Mouse (Mus musculus) subcutaneous adipose tissue, adult 2 months (tissue): Measurements from ENCODE around the gene Ocln. TPM values are rescaled to one million over a fixed set of nuclear protein-coding genes. Genes with fewer than 3 reads are reported as not detected.

Source experiments
- polyA plus RNA-seq: library from polyadenylated mRNA; depleted of rRNA; stranded (reverse); fragments of >200 nt; gene quantifications from 2 replicates; pipeline ENCODE4 v1.2.3, GENCODE M21; 2012; ENCODE audit warnings: low replicate concordance; rRNA removed

Gene Ocln
- polyA plus RNA-seq: 0.06 and 7.9 TPM in 2 replicates

DNA sequence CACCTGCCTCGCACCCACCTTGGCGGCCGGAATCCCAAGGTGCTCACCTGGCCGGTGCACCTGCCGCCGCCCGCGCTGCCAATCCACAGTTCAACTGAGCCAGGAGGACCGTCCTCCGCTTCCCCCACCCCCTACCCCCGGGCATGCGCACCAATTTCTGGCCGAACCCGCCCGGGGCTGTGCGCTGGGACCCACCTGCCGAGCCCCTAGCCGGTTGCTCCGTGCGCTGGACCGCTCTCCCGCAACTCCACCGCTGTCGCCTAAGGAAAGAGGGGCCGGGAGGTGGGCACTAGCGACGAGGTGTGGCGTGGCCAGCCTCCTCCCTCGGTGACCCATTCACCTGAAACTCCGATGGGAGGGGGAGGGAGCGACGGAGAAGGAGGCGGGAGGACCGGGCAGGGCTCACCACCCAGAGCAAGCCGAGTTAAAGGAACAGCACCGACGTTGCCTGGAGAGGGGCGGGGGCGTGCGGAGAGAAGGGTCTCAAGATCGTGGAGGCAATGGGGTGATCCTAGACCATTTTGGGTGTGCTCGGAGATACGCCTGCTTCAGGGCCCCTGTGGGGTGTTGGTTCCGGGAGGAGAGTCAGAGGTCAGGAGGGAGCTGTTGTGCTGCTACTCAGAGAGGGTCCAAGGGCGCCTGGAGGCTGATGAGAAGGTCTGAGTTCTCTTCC, at the start of gene Ocln:
Gene Ocln (minus strand): TSS at position 350 of the 673 bp plus-strand sequence.

DNA sequence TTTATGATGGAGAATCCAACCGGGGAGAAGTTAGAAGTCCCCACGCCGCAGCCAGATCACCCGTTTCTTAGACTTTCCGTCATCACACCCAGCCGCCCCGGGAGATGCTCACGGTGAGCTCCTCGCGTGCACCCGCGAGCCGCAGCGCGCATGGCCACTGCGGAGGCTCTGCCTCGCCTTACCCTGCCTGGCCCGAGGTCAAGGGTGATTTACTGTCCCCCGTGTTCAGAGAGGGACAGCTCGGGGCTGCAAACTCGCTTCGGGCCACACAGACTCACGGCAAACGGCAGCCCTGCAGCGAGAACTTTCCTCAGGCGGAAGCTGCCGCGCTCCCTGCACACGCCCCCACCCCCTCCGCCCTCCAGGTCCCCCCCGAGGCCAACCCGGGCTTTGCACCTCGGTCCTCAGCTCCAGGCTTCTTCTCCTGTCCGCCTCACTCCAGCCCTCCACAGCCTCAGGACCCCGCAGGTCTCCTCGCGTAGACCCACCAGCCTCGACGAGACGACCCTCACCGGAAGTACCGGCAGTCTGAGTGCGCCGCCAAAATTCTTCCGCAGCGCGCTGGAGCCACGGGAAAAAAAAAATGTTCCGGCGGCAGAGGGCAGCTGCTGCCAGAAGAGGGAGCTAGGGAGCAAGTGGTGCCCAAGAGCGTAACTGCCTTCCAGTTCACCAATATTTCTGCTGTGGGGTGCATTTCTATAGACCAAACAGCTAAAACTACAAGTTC, 60.3 kb downstream of the Ocln start, which contains the start of gene Gtf2h2:
Gene Gtf2h2 (minus strand): TSS at position 519 of the 727 bp plus-strand sequence.

DNA sequence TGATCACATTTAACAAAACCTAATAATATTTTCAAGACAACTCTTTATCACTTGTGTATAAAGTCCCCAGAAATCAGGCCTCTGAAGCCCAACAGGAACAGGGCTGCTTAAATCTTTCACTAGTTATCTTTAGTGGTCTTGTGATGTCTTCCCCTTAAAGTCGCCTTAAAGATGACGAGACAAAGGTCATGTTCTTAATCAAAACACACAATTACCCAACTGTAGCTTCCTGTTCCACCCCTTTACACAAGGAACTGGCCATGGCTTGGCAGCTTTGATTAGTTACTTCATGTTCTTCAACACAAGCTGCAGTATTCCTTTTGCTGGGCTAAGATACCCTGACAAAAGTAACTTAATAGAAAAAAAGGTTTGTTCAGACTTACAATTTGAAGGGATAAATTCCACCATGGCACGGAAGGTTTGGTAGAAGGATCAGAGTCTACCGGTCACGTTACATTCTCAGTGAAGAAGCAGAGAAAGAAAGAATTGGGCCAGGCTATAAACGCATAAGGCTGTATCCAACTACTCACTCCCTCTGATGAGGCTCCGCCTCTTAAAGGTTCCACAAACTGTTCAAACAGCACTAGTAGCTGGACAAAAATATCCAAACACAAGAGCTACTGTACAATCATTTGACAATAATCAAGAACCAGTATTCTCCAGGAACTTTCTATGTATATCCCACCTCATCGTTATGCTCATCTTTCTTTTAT, 99.9 kb downstream of the Ocln start, which contains the start of gene Naip1:
Gene Naip1 (minus strand): TSS at position 455 of the 713 bp plus-strand sequence.

Other genes with a start within 250 kb of the Ocln start
- gene Naip6, start 235.0 kb downstream of the Ocln start, polyA plus RNA-seq: 1.7 and 6.7 TPM in 2 replicates
- 0.78 TPM in 1 of 2 replicates, not detected in the other for gene Naip1, start 99.8 kb downstream of the Ocln start, polyA plus RNA-seq
- 20.4 and 27.2 TPM in 2 replicates for gene Gtf2h2, start 60.1 kb downstream of the Ocln start, polyA plus RNA-seq
- gene Marveld2, start 64.3 kb upstream of the Ocln start, polyA plus RNA-seq: 0.54 and 8.4 TPM in 2 replicates
- gene Ak6, start 98.3 kb upstream of the Ocln start, polyA plus RNA-seq: 57.2 and 60.9 TPM in 2 replicates
- gene Rad17, start 98.3 kb upstream of the Ocln start, polyA plus RNA-seq: 5.6 and 5.7 TPM in 2 replicates
- 2.7 and 2.9 TPM in 2 replicates for gene Taf9, start 98.9 kb upstream of the Ocln start, polyA plus RNA-seq
- gene Ccdc125, start 117.0 kb upstream of the Ocln start, polyA plus RNA-seq: 2.5 and 3.3 TPM in 2 replicates
- 15.5 and 21.8 TPM in 2 replicates for gene Cdk7, start 178.2 kb upstream of the Ocln start, polyA plus RNA-seq
- 49.5 and 76.6 TPM in 2 replicates for gene Mrps36, start 191.9 kb upstream of the Ocln start, polyA plus RNA-seq
- gene Cenph, start 223.2 kb upstream of the Ocln start, polyA plus RNA-seq: 1.5 TPM in 1 of 2 replicates, not detected in the other
- gene Ccnb1, start 233.9 kb upstream of the Ocln start, polyA plus RNA-seq: 1.7 and 14.2 TPM in 2 replicates